In the genomic region with DNA sequence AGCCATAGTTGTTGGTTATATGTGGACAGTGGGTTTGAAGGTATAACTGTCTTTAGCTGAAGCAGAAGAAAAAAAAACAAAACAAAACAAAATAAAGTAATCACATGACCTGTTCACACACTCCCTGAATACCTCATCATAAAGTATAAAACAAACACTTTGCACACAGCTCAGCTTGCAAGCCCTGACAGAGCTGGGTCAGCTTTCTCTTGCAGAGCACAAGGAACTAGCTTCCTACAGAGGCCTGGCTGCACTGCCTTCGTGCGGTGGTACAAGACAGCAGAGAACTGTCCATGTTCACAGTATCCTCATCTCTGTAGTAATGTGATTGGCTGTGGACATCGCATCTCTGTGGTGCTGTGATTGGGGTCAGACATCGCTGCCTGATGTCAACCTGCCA, we compare ENCODE assay signal across 4 mouse cellular contexts. TPM values are rescaled to one million over a fixed set of nuclear protein-coding genes. Genes with fewer than 3 reads are reported as not detected.
"Had no signal": no experiment of that assay in that cellular context is flagged by ENCODE, and none has a peak within 500 bp of the region (broad histone marks: within the 10 kb centered on the region; RNA-seq: fewer than 3 reads in every experiment).

No protein-coding gene starts in this region.

RNA-seq across cellular contexts. Expression of gene Sytl3, which starts 28.5 kb away (rescaled TPM):
- polyA plus RNA-seq: embryonic facial prominence, embryonic 10.5 days; embryonic facial prominence, embryonic 11.5 days; erythroblast, embryonic 14.5 days; forebrain, embryonic 11.5 days had no signal
